Mouse (Mus musculus): ENCODE measurements around the gene Anks1b. TPM values are rescaled to one million over a fixed set of nuclear protein-coding genes. Genes with fewer than 3 reads are reported as not detected.

Anks1b gene
- total RNA-seq, 2 experiments from 2014 or later: 488 to 500 TPM

- DNase-seq (ENCODE audit: low spot score in 2 of 2): no peak
Measured at GRCm38 (mm10) chr10:90719996-90720395, 846.7 kb downstream of the Anks1b start.

- peak; percentile 64 to 86 for DNase-seq (ENCODE audit: low spot score in 2 of 2)
Measured at GRCm38 (mm10) chr10:90723071-90723494, 849.8 kb downstream of the Anks1b start.

- DNase-seq (ENCODE audit: low spot score in 2 of 2): peak; percentile 68 to 80
Measured at GRCm38 (mm10) chr10:90723941-90724341, 850.6 kb downstream of the Anks1b start.

GRCm38 (mm10) chr10:90724931-90725330, 851.6 kb downstream of the Anks1b start:
- no peak for DNase-seq (ENCODE audit: low spot score in 2 of 2)

- DNase-seq (ENCODE audit: low spot score in 2 of 2): peak; percentile 75 to 91
Measured at GRCm38 (mm10) chr10:90728401-90729358, 855.4 kb downstream of the Anks1b start.

DNA sequence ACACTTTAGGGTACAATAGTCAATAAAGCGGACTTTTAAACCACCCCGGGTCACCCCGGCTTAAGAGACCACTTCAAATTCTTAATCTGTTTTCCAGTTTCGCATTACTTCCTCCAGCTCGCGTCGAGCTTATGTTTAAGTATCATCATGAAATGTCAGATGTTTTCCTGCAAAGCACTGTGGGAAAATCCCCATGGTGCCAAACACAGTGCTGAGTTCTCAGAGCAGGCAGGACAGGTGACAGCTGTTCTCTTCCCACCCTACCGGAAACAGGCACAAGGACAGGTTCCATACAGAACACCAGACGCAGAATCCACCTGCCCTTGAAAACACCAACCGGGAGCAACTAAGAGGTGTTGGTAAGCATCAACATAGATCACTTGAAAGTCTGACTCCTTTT, 856.2 kb downstream of the Anks1b start:
- DNase-seq (ENCODE audit: low spot score in 2 of 2): no peak

GRCm38 (mm10) chr10:90732823-90733222, 859.5 kb downstream of the Anks1b start:
- DNase-seq (ENCODE audit: low spot score in 2 of 2): no peak

- peak in 1 of 2 experiments; percentile 56 for DNase-seq (ENCODE audit: low spot score in 2 of 2)
Measured at GRCm38 (mm10) chr10:90733632-90734031, 860.3 kb downstream of the Anks1b start.

DNA sequence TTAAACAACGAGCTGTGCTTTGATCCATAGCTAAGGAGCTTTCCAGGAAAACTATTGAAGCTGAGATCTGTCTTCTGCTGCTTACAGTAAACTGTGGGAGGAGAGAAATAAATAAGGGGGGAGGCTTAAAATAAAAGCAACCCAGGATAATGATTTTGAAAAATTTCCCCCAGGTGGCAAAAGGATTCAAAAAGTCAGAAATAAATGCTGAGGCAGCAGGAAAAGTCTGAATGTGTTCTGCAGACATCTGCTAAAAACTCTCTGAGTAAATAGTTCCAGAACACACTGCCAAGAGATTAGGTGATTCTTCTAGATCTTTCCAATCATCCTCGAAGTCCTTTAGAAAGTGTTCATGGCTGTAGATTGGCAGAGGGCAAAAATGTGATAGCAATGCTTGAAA, 865.2 kb downstream of the Anks1b start:
- DNase-seq (ENCODE audit: low spot score in 2 of 2): no peak

GRCm38 (mm10) chr10:90740956-90741355, 867.6 kb downstream of the Anks1b start:
- peak in 1 of 2 experiments; percentile 62 for DNase-seq (ENCODE audit: low spot score in 2 of 2)

DNA sequence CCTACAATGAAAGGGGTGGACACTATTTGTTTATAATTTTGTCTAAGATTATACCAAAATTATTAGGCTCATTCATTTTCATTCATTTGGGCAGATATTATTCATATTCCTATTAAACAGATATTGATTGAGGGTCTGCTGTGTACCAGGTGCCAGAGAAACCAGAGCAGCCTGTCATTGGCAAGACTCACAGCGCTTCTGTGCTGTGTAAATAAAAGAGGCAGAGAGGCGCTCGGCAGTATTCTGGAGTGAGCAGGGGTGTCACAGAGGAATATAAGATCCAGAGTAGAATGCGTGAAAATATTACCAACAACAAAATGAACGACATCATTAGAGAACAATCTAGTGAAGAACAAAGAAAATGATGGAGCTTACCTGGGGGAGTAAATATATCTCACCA, 878.6 kb downstream of the Anks1b start:
- no peak for DNase-seq (ENCODE audit: low spot score in 2 of 2)

DNA sequence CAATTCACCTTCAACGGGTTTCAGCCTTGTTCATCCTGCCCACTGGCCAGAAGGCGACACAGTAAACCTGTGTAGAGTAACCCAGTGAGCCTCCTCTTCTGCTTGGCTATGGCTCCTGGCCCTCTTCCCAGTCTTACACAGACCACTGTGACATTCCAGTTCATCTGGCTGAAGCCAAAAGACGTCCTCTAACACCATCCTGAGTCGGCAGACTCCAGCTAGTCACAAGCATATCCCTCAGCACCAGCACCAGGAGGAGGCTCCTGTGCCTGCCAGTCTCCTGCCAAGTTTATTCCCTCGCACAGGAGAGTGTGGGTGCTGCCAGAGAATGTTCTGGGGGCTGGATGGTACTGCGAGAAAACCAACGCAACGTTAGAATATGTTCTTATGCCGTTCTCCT, 879.8 kb downstream of the Anks1b start:
- DNase-seq (ENCODE audit: low spot score in 2 of 2): peak; percentile 76 to 81

GRCm38 (mm10) chr10:90757773-90758172, 884.5 kb downstream of the Anks1b start:
- no peak for DNase-seq (ENCODE audit: low spot score in 2 of 2)

GRCm38 (mm10) chr10:90759929-90760328, 886.6 kb downstream of the Anks1b start:
- DNase-seq (ENCODE audit: low spot score in 2 of 2): peak in 1 of 2 experiments; percentile 54

GRCm38 (mm10) chr10:90766261-90766660, 893.0 kb downstream of the Anks1b start:
- no peak for DNase-seq (ENCODE audit: low spot score in 2 of 2)

- DNase-seq (ENCODE audit: low spot score in 2 of 2): no peak
Measured at GRCm38 (mm10) chr10:90770403-90770955, 897.2 kb downstream of the Anks1b start.

DNA sequence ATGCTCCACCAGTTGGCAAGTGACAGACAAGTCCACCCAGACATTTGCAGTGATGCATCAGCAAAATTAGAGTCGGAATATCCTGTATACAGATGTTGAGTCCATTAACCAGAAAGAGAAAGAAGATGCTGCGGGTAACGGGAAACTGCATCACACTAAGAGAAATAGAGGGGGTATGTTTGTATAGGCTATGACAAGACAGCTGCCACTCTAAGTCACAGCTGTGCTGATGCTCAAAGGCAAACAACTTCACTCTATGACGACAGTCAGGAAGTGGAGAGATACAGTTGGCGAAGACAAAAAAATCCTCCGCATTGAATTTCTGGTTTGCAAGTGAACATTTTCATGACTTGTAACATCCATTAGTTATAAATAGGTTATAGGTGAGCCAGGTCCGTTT, 897.7 kb downstream of the Anks1b start:
- DNase-seq (ENCODE audit: low spot score in 2 of 2): no peak

DNA sequence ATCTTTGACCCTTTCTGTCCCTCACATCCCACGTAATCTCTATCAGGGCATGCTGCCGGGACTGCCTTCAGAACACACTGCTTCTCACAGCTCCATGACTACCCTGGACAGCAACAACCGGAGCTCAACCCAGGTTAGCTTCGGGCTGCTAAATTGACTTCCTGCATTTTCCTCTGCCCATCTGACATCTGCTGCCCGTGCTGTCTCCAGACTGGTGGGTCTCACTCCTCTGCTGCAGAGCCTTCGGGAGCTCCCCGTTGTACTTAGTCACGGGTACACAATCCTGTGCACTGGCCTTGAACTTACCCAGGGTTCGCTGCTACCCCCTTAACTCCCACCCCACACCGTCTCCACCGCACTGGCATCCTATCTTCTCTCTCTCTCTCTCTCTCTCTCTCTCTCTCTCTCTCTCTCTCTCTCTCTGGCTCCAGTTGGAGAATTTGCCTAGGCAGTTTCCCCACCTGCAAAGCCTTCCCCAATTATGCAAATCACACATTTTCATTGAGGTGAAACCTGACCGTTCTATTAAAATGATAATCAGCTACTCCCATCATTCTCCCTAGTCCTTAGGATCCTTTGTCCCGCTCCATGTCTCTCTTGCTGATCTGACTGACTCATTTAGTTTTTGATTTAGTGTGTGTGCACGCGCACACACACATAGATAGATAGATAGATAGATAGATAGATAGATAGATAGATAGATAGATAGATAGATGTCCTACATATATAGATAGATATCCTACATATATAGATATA, 898.3 kb downstream of the Anks1b start:
- no peak for DNase-seq (ENCODE audit: low spot score in 2 of 2)

DNA sequence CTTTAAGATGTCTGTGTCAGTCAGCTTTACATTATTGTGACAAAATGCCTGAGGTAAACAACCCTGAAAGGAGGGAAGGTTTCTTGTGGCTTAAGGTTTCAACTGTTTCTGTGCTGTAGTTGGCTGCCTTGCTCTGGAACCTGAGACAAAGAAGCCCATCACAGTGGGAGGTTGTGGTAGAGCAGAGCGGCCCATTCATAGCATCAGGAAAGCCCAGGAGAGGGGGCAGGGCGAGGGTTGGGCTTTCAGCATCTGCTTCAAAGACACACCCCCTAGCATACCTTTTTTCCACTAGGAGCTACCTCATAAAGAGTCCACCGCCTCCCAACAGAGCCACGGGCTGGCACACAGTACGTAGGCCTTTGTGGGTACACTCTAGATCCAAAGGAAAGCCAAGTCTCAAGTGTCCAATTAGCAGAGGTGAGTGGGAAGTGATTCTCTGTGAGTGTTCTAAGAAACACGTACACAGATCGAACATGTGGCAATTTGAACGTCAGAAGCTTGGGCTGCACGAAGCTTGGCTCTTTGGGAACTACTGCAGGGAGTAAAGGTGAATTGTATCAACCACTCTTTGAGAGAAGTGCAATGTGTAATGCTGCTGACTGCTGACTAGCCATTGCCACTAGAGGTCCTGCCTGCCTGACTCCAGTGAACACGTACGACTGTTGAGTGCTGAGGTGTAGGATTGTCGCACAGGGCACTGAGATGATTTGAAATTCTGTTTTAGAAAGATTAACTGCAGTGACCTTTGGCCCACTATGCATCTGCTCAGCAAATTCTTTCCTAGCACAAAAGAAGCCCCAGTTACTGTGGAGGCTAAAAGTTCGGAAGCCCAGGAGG, 906.5 kb downstream of the Anks1b start:
- no peak for DNase-seq (ENCODE audit: low spot score in 2 of 2)

- no peak for DNase-seq (ENCODE audit: low spot score in 2 of 2)
Measured at GRCm38 (mm10) chr10:90784981-90785650, 911.8 kb downstream of the Anks1b start.
